Mouse (Mus musculus) megakaryocyte, embryonic 14.5 days (primary cell): ENCODE measurements around the gene Rnase13.

Source experiments
- FLI1 ChIP-seq: IDR thresholded peaks from 2 replicates; pipeline ENCODE4 v1.6.1; 2012; ENCODE audit warnings: low read length, inconsistent platforms, mixed read lengths
- GATA1 ChIP-seq: IDR thresholded peaks from 3 replicates; pipeline ENCODE4 v1.6.1; 2012; ENCODE audit warnings: mixed read lengths, low read length, inconsistent platforms, borderline replicate concordance

- TF ChIP-seq GATA1 (no peak), FLI1 (no peak)
Observed at GRCm38 (mm10) chr14:51892191-51892939, 30.2 kb downstream of the Rnase13 start, which contains the start of gene Slc39a2.
